Mouse (Mus musculus) left cerebral cortex, postnatal 36 days (tissue): ENCODE data around the gene Pex1. TPM values are rescaled to one million over a fixed set of nuclear protein-coding genes. Genes with fewer than 3 reads are reported as not detected.

ENCODE experiments used
- microRNA-seq: library from miRNA; unstranded; fragments of <30 nt; microRNA quantifications from one replicate; pipeline ENCODE4 v1.2.0, GENCODE M21; 2022
- total RNA-seq, 2 experiments: library from RNA; stranded (reverse); gene quantifications; 2 replicates each; pipeline ENCODE4 v1.2.3; 2021

Pex1 gene
- total RNA-seq, 2 experiments from 2014 or later = 22.3 to 34.6 TPM

Small RNA genes lying within 50 kb of the gene (microRNA-seq; reads per million reads assigned to microRNA genes)
- not detected for gene Gm26238

Other genes starting within 250 kb of the Pex1 start
- gene Fam133b, start 52.2 kb upstream of the Pex1 start, total RNA-seq = 10 to 100 TPM; 36.0 to 42.5 TPM
- 1 to 10 TPM; 2.0 to 5.8 TPM for gene 1700109H08Rik, start 24.5 kb upstream of the Pex1 start, total RNA-seq
- 10 to 100 TPM in 1 of 2 experiments, 1 to 10 TPM in 1; 8.5 to 16.3 TPM for gene Rbm48, start 519 bp downstream of the Pex1 start, total RNA-seq
- not detected for gene Tmbim7, start 55.1 kb downstream of the Pex1 start, total RNA-seq
- 100 to 1,000 TPM; 117 to 119 TPM for gene Gatad1, start 61.1 kb downstream of the Pex1 start, total RNA-seq
- 100 to 1,000 TPM; 106 to 111 TPM for gene Ankib1, start 206.9 kb downstream of the Pex1 start, total RNA-seq
- gene Krit1, start 207.1 kb downstream of the Pex1 start, total RNA-seq = 10 to 100 TPM; 40.1 to 67.3 TPM
- gene Lrrd1, start 249.1 kb downstream of the Pex1 start, total RNA-seq = under 1 TPM; 0.15 to 0.34 TPM